Mouse (Mus musculus): Measurements from ENCODE around the gene Bglap.
"Not testable (repeated sequence)": the region's sequence is repeated elsewhere in the genome, so short reads cannot be mapped to it uniquely, and the experiment has no call there.

Gene Bglap

DNA sequence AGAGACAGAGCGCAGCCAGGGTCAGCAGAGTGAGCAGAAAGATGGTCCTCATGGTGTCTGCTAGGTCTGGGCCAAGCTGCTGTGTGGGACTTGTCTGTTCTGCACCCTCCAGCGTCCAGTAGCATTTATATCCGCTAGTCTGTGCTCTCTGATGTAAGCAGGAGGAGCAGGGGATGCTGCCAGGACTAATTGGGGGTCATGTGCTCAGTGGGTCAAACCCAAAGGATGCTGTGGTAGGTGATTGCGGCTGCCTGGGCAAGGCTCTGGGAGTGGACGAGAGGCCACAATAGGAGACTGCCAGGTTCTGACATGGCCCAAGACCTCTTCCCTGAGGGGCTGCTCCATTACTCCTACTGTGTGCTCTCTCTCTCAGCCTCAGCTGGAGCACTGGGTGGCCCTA, at the start of gene Bglap:
Gene Bglap (minus strand): TSS at position 101 of the 400 bp plus-strand sequence.
- no peak for DNase-seq (ENCODE audit: low read depth, low spot score)

- DNase-seq (ENCODE audit: low read depth, low spot score) = not testable (repeated sequence)
Measured at GRCm38 (mm10) chr3:88428639-88429038, 44.4 kb upstream of the Bglap start.

GRCm38 (mm10) chr3:88427342-88427905, 43.2 kb upstream of the Bglap start:
- DNase-seq (ENCODE audit: low read depth, low spot score) = no peak

DNA sequence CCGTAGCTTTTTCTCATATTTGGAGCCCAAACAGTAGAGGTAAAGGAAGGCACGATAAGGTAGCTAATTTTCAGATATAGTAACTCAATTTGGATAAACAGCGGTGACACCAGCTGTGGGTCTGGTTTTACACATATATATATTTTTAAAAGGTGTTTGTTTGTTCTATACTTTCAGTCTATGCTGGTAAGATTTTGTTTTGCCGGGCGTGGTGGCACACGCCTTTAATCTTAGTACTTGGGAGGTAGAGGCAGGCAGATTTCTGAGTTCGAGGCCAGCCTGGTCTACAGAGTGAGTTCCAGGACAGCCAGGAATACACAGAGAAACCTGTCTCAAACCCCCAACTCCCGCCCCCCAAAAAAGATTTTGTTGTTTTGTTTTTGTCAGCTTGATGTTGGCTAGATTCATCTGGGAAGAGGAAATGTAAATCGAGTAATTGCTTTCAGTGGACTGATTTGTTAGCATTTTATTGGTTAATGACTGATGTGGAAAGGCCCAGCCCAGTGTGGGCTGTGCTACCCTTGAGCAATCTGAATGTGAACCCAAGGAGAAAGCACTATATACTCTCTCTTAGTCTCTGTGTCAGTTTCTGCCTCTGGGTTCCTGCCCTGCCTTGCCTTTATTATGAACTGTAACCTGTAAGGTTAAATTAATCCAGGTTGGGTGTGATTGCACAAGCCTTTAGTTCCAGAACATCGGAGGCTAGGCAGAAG, 41.6 kb upstream of the Bglap start:
- no peak for DNase-seq (ENCODE audit: low read depth, low spot score)

DNA sequence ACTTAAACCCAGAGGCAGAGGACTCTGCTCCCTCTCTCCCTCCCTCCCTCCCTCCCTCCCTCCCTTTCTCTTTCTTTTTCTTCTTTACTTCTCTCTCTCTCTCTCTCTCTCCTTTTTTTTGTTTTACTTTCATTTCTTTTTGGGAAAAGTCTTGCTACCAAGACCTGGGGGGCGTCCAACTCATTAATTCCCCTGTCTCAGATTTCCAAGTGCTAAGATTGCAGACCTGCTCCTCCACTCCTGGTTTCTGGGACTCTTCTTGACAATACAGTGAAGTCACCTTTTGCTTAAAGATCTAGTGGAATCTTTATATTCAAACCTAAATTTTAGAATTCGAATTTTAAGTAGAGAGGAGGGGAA, 41.0 kb upstream of the Bglap start:
- no peak for DNase-seq (ENCODE audit: low read depth, low spot score)

- peak; percentile 98 for DNase-seq (ENCODE audit: low read depth, low spot score)
Measured at GRCm38 (mm10) chr3:88424605-88425329, 40.5 kb upstream of the Bglap start, which contains the start of gene Slc25a44. Gene Slc25a44, minus strand, starts transcription at chr3:88425139.

DNA sequence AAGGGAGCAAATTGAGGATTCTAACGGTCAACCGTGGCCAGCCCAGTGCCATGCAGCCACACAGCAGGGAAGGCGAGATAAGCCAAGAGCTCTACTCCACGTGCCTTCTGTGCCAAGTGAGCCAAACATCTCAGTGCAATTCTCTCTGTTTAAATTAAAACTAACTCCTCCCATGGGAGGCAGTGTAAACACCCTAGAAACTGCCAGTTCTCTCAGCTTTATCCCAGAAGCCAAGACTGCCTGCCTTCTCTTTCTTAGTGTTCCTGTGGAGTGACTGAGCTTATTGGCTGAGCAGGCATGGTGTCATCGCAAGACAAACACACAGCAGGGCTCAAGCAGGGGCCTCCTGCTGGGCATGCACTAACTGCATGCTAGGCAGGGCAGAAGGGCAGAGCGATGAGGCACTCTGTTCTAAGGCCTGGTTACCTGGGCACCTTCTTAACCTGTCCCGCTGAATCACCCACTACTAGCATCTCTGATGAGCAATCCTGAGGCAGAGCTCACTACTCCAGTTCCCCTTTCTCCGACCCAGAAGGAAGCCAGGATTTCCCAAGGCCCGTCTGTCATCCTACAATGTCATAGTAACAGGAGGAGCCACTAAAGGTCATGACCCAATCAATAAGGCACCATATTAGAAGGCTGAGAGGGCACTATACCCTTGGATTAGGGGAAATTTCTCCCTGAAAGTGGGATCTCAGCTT, 37.9 kb upstream of the Bglap start:
- DNase-seq (ENCODE audit: low read depth, low spot score) = no peak

- DNase-seq (ENCODE audit: low read depth, low spot score) = no peak
Measured at GRCm38 (mm10) chr3:88420771-88421170, 36.5 kb upstream of the Bglap start.

DNA sequence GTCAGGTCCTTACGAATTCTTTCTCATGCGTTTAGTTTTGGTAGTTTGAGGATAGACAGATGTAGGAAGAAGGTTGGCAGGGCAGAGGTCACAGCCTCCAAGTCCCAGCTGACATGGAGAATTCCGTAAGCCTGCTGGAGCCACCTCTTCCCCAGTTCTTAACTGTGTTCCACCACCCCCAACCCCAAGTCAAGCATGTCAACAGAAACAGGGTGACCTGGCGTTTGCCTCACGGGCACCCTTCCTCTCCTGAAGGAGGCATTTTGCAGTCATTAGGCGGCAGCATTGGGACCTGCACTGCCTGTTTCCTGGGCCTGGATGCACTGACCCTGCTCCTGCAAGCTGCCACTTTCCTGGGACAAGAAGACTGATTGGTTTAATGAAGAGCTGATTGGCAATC, 33.8 kb upstream of the Bglap start:
- no peak for DNase-seq (ENCODE audit: low read depth, low spot score)

- DNase-seq (ENCODE audit: low read depth, low spot score) = no peak
Measured at GRCm38 (mm10) chr3:88415668-88416067, 31.4 kb upstream of the Bglap start.

GRCm38 (mm10) chr3:88412636-88413035, 28.4 kb upstream of the Bglap start:
- DNase-seq (ENCODE audit: low read depth, low spot score) = no peak

DNA sequence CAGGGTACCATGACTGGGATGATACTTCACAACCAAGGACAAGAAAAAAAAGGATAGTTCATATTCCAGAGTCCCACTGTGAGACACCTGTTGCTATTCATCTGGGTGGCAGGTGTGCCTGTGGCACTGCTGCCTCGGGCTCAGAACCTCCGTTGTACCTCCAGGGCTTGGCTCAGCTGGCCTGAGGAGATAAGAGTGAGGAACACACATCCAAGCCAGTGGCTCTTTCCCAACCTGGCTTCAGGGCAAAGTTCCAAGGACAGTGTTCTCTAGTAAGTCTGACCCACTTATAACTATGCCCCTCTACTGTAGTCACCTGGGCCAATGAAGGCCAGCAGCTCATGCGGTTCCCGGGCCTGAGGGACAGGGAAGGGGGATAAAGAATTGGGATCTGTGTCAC, 27.4 kb upstream of the Bglap start:
- DNase-seq (ENCODE audit: low read depth, low spot score) = no peak

- no peak for DNase-seq (ENCODE audit: low read depth, low spot score)
Measured at GRCm38 (mm10) chr3:88410645-88411031, 26.4 kb upstream of the Bglap start.

GRCm38 (mm10) chr3:88409741-88410644, 25.7 kb upstream of the Bglap start, which contains the start of gene Pmf1:
Gene Pmf1, minus strand, starts transcription at chr3:88410331.
- peak; percentile 94 for DNase-seq (ENCODE audit: low read depth, low spot score)

DNA sequence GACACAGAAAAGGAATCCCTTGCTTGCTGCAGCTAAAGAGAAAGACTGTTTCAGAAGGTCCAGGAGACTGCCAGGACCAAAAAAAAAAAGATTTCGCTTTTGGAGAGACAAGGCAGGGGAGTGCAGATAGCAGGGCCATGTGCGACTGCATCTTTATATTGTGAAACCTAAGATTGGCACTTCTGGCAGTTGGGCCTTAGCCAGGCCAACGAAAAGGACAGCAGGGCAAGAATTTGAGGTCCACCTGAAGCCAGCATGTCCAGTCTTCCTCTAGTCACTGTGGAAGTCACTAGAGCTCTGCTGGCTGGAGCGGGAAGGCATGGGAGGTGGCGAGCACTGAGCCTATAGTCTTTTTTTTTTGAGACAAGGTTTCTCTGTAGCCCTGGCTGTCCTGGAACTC, 24.7 kb upstream of the Bglap start:
- DNase-seq (ENCODE audit: low read depth, low spot score) = no peak

DNA sequence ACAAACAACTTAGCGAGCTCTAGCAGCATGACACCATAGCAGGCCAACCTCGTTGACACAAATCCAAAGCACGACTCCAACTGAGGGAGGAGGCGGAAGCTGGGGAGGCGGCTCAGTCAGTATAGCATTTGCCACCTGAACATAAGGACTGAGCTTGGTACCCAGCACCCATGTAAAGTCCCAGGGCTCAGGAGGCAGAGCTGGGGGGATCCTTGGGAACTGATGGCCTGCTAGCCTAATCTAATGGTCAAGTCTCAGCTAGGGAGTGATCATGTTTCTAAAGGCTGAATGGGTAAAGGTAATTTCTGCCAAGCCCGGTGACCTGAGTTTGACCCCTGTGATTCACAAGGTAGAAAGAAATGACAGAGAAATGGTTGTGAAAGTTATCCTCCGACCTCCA, 23.3 kb upstream of the Bglap start:
- DNase-seq (ENCODE audit: low read depth, low spot score) = no peak

GRCm38 (mm10) chr3:88407090-88407489, 22.8 kb upstream of the Bglap start:
- peak; percentile 92 for DNase-seq (ENCODE audit: low read depth, low spot score)

DNA sequence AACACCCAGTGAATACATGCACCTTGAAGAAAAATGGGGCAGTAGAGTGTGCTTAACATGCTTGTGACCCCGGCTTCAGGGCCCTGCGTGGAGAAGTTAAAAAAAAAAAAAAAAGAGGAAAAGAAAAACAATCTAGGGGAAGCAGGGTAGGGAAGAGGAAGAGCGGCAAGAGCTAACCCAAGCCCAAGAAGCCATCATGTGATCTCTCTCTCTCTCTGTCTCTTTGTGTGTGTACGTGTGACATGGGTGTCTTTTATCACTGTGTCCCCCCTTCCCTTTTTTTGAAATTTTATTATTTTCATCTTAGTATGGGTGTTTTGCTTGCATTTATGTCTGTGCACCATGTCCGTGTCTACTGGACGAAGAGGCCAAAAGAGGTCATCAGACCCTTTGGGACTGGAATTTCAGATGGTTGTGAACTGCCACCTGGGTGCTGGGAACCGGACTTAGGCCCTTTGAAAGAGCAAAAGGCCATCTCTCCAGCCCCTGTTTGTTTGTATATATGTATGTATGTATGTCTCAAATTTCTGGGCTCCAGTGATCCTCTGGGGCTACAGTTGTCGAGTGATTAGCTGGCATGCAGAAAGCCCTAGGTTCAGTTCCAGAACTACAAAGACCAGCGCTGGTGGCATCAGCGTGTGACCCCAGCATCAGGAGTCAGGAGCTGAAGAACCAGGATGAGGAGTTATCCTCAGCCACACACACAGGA, 19.4 kb upstream of the Bglap start:
- DNase-seq (ENCODE audit: low read depth, low spot score) = no peak

GRCm38 (mm10) chr3:88398666-88399065, 14.4 kb upstream of the Bglap start:
- DNase-seq (ENCODE audit: low read depth, low spot score) = no peak

DNA sequence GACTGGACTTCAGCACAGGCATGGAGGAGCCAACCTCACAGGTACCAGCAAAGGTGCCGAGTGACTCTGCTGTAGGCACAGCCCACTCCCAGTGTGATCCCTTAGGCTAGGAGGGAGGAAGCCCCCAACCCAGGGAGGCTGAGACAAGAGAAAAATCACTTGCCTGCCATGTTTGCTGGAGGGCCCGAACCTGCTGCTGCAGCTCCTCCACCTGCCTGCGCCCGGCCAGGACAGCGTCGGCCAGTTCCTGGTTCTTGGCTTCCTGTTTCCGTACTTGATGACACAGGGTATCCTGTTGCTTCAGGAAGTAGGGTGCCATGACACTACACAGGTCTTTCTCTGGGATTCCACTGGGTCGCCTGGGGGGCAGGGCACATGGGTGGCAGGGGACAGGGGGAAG, 11.5 kb upstream of the Bglap start:
- no peak for DNase-seq (ENCODE audit: low read depth, low spot score)

- no peak for DNase-seq (ENCODE audit: low read depth, low spot score)
Measured at GRCm38 (mm10) chr3:88395288-88395687, 11.0 kb upstream of the Bglap start.
